Mouse (Mus musculus) lung, adult 2 months (tissue): ENCODE data around the gene Cers6.

ENCODE experiments used
- CTCF ChIP-seq: fragments of 200-500 bp; IDR thresholded peaks from 2 replicates; pipeline ENCODE4 v1.5.1; 2011; ENCODE audit warnings: mild to moderate bottlenecking, low read length, control low read depth; ENCODE audit not compliant: insufficient read depth
- POLR2A ChIP-seq: fragments of 200-500 bp; IDR thresholded peaks from 2 replicates; pipeline ENCODE4 v1.6.1; 2011; ENCODE audit warnings: low read depth, mild to moderate bottlenecking, control low read depth, low read length, borderline replicate concordance; ENCODE audit errors: extremely low read depth

DNA sequence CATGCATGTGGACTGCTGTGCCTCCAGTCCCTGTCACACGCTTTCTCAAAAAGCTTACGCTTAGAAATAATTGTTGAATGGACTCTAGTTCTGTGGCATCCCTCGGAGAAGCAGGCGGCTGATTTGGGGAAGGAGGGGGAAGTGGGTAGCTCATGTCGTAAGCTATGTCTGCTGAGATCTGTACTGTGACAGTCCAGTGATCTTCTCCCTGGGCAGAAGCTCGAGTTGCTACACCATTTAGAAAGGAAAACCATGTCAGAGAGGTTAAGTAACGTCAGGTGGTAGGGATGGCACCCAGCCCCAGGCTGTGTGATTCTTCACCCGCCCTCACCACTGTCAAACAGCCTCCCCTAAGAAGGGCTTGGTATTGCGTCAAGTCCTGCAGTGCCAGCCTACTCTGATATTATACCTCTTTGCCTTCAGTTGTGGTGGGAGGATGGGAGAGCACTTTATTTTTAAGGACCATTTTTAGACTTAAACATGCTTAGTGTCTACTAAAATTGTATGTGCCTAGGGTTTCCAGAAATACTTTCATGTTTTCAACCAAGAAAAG lies 154.0 kb downstream of the Cers6 start:
- no peak for TF ChIP-seq POLR2A
- TF ChIP-seq CTCF = no peak
